Mouse (Mus musculus): Measurements from ENCODE around the gene Ide. TPM values are rescaled to one million over a fixed set of nuclear protein-coding genes. Genes with fewer than 3 reads are reported as not detected.

Gene Ide
- polyA plus RNA-seq, 1 experiment: 12.0 TPM

DNA sequence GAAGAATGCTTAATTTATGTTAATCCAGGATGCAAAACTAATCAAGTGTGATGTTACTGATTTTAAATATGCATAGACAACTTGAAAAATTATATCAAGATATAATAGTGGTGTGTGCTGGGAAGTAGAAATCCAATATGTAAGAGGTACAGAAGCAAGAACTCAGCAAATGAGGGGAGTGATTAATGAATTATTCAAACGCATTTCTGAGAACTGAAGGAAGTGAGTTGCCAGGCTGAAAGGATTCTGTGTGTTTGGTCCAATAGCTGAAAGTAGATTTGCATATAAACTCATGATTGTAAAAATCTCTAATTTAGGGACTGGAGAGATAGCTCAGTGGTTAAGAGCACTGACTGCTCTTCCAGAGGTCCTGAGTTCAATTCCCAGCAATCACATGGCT lies 31.3 kb upstream of the Ide start:
- H3K36me3 ChIP-seq (ENCODE audit: control insufficient read depth, insufficient read depth): no peaks in the 10 kb centered on the region
- H3K79me2 ChIP-seq (ENCODE audit: control insufficient read depth, insufficient read depth): no peaks in the 10 kb centered on the region
- H3K27me3 ChIP-seq (ENCODE audit: control insufficient read depth, insufficient read depth, insufficient read length): no peaks in the 10 kb centered on the region
- no peak overlapping the region for H3ac ChIP-seq (ENCODE audit: control insufficient read depth, insufficient read length)
- no peak overlapping the region for H3K4me3 ChIP-seq
- no peak overlapping the region for H3K4me2 ChIP-seq (ENCODE audit: low read depth)
- TF ChIP-seq TCF12 (IDR thresholded peaks at IDR 0.05; ENCODE audit: insufficient read depth, poor library complexity, severe bottlenecking) (no peak), MYOD1 (IDR thresholded peaks at IDR 0.05; ENCODE audit: control insufficient read depth in 1 of 3, insufficient read length in 2 of 3, low read depth in 2 of 3) (no peak), POLR2AphosphoS2 (IDR thresholded peaks at IDR 0.05; ENCODE audit: insufficient read length, low read depth) (no peak), POLR2A (IDR thresholded peaks at IDR 0.05; ENCODE audit: insufficient read length, low read depth) (no peak), USF1 (IDR thresholded peaks at IDR 0.05; ENCODE audit: low read depth) (no peak), SRF (IDR thresholded peaks at IDR 0.05; ENCODE audit: control insufficient read depth, insufficient read length, low read depth) (no peak), CEBPB (IDR thresholded peaks at IDR 0.05; ENCODE audit: insufficient read depth, poor library complexity, severe bottlenecking) (no peak), E2F4 (IDR thresholded peaks at IDR 0.05; ENCODE audit: insufficient read depth) (no peak), MAX (IDR thresholded peaks at IDR 0.05; ENCODE audit: low read depth) (no peak), TCF3 (IDR thresholded peaks at IDR 0.05; ENCODE audit: insufficient read length, low read depth) (no peak), MYOG (IDR thresholded peaks at IDR 0.05; ENCODE audit: control insufficient read depth in 1 of 3, insufficient read depth in 1 of 3, insufficient read length in 2 of 3, low read depth in 2 of 3) (no peak), REST (IDR thresholded peaks at IDR 0.05; ENCODE audit: insufficient read depth, insufficient read length) (no peak)

- H3K79me2 ChIP-seq (ENCODE audit: control insufficient read depth, insufficient read depth): no peaks in the 10 kb centered on the region
- no peak overlapping the region for H3K4me2 ChIP-seq (ENCODE audit: low read depth)
- no peak overlapping the region for H3K4me3 ChIP-seq
- H3K27me3 ChIP-seq (ENCODE audit: control insufficient read depth, insufficient read depth, insufficient read length): no peaks in the 10 kb centered on the region
- TF ChIP-seq TCF3 (IDR thresholded peaks at IDR 0.05; ENCODE audit: insufficient read length, low read depth) (no peak), CEBPB (IDR thresholded peaks at IDR 0.05; ENCODE audit: insufficient read depth, poor library complexity, severe bottlenecking) (no peak), E2F4 (IDR thresholded peaks at IDR 0.05; ENCODE audit: insufficient read depth) (no peak), SRF (IDR thresholded peaks at IDR 0.05; ENCODE audit: control insufficient read depth, insufficient read length, low read depth) (no peak), MYOD1 (IDR thresholded peaks at IDR 0.05; ENCODE audit: control insufficient read depth in 1 of 3, insufficient read length in 2 of 3, low read depth in 2 of 3) (no peak), POLR2A (IDR thresholded peaks at IDR 0.05; ENCODE audit: insufficient read length, low read depth) (no peak), MAX (IDR thresholded peaks at IDR 0.05; ENCODE audit: low read depth) (no peak), POLR2AphosphoS2 (IDR thresholded peaks at IDR 0.05; ENCODE audit: insufficient read length, low read depth) (no peak), TCF12 (IDR thresholded peaks at IDR 0.05; ENCODE audit: insufficient read depth, poor library complexity, severe bottlenecking) (no peak)
- H3K36me3 ChIP-seq (ENCODE audit: control insufficient read depth, insufficient read depth): no peaks in the 10 kb centered on the region
- no peak overlapping the region for H3ac ChIP-seq (ENCODE audit: control insufficient read depth, insufficient read length)
Observed at GRCm38 (mm10) chr19:37363128-37363939, 25.7 kb upstream of the Ide start.

DNA sequence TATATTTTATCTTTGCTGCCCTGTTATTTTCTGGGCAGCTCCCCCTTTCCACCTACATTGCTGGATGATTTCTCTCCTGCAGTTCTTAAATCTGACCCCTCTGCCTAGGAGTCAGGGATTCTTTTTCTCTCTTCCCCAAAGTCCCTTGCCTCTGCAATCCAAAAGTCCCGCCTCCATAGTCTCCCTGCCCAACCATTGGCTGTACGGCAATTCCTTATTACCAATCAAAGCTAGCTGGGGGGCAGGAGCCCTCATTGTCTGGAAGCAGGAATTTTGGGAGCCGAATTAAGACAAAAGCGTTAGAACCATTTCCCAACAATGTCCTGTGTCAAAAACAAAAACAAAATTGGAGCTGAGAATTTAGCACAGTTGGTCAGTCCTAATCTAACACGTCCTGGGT lies 24.9 kb upstream of the Ide start:
- Histone ChIP-seq H3K4me2 (ENCODE audit: low read depth) (no peak overlapping the region), H3K4me3 (no peak overlapping the region), H3K27me3 (ENCODE audit: control insufficient read depth, insufficient read depth, insufficient read length) (no peaks in the 10 kb centered on the region), H3ac (ENCODE audit: control insufficient read depth, insufficient read length) (no peak overlapping the region), H3K79me2 (ENCODE audit: control insufficient read depth, insufficient read depth) (no peaks in the 10 kb centered on the region), H3K36me3 (ENCODE audit: control insufficient read depth, insufficient read depth) (no peaks in the 10 kb centered on the region)
- TF ChIP-seq SRF (IDR thresholded peaks at IDR 0.05; ENCODE audit: control insufficient read depth, insufficient read length, low read depth) (no peak), MYOG (IDR thresholded peaks at IDR 0.05; ENCODE audit: control insufficient read depth in 1 of 3, insufficient read depth in 1 of 3, insufficient read length in 2 of 3, low read depth in 2 of 3) (no peak), USF1 (IDR thresholded peaks at IDR 0.05; ENCODE audit: low read depth) (no peak), POLR2A (IDR thresholded peaks at IDR 0.05; ENCODE audit: insufficient read length, low read depth) (no peak), E2F4 (IDR thresholded peaks at IDR 0.05; ENCODE audit: insufficient read depth) (no peak), MYOD1 (IDR thresholded peaks at IDR 0.05; ENCODE audit: control insufficient read depth in 1 of 3, insufficient read length in 2 of 3, low read depth in 2 of 3) (no peak), MAX (IDR thresholded peaks at IDR 0.05; ENCODE audit: low read depth) (no peak), TCF12 (IDR thresholded peaks at IDR 0.05; ENCODE audit: insufficient read depth, poor library complexity, severe bottlenecking) (no peak), POLR2AphosphoS2 (IDR thresholded peaks at IDR 0.05; ENCODE audit: insufficient read length, low read depth) (no peak), REST (IDR thresholded peaks at IDR 0.05; ENCODE audit: insufficient read depth, insufficient read length) (no peak), TCF3 (IDR thresholded peaks at IDR 0.05; ENCODE audit: insufficient read length, low read depth) (no peak), CEBPB (IDR thresholded peaks at IDR 0.05; ENCODE audit: insufficient read depth, poor library complexity, severe bottlenecking) (no peak)

GRCm38 (mm10) chr19:37360044-37360443 lies 22.4 kb upstream of the Ide start:
- Histone ChIP-seq H3K4me3 (no peak overlapping the region), H3K79me2 (ENCODE audit: control insufficient read depth, insufficient read depth) (peaks cover 18% of the 10 kb centered on the region), H3K4me2 (ENCODE audit: low read depth) (no peak overlapping the region), H3K27me3 (ENCODE audit: control insufficient read depth, insufficient read depth, insufficient read length) (no peaks in the 10 kb centered on the region), H3ac (ENCODE audit: control insufficient read depth, insufficient read length) (no peak overlapping the region), H3K36me3 (ENCODE audit: control insufficient read depth, insufficient read depth) (no peaks in the 10 kb centered on the region)
- no peak for TF ChIP-seq REST (IDR thresholded peaks at IDR 0.05; ENCODE audit: insufficient read depth, insufficient read length)
- no peak for TF ChIP-seq MYOG (IDR thresholded peaks at IDR 0.05; ENCODE audit: control insufficient read depth in 1 of 3, insufficient read depth in 1 of 3, insufficient read length in 2 of 3, low read depth in 2 of 3)

GRCm38 (mm10) chr19:37353331-37353730 lies 15.7 kb upstream of the Ide start:
- Histone ChIP-seq H3K27me3 (ENCODE audit: control insufficient read depth, insufficient read depth, insufficient read length) (no peaks in the 10 kb centered on the region), H3K36me3 (ENCODE audit: control insufficient read depth, insufficient read depth) (peaks cover 8% of the 10 kb centered on the region), H3ac (ENCODE audit: control insufficient read depth, insufficient read length) (no peak overlapping the region), H3K4me2 (ENCODE audit: low read depth) (no peak overlapping the region), H3K79me2 (ENCODE audit: control insufficient read depth, insufficient read depth) (peaks cover 30% of the 10 kb centered on the region), H3K4me3 (no peak overlapping the region)
- TF ChIP-seq MYOG (IDR thresholded peaks at IDR 0.05; ENCODE audit: control insufficient read depth in 1 of 3, insufficient read depth in 1 of 3, insufficient read length in 2 of 3, low read depth in 2 of 3) (no peak), REST (IDR thresholded peaks at IDR 0.05; ENCODE audit: insufficient read depth, insufficient read length) (no peak), TCF3 (IDR thresholded peaks at IDR 0.05; ENCODE audit: insufficient read length, low read depth) (no peak), E2F4 (IDR thresholded peaks at IDR 0.05; ENCODE audit: insufficient read depth) (no peak), USF1 (IDR thresholded peaks at IDR 0.05; ENCODE audit: low read depth) (no peak), MAX (IDR thresholded peaks at IDR 0.05; ENCODE audit: low read depth) (no peak)

Data from myocyte (in vitro differentiated cells).